Mouse (Mus musculus): ENCODE measurements around the gene Chic2. TPM values are rescaled to one million over a fixed set of nuclear protein-coding genes. Genes with fewer than 3 reads are reported as not detected.

Chic2 gene
- total RNA-seq, 2 experiments from 2014 or later = 21.6 to 22.5 TPM

- intact Hi-C loops (cut with DNase I) = no loop called here
- peak in 1 of 2 experiments; percentile 28 for DNase-seq (ENCODE audit: extremely low spot score in 1 of 2, low spot score in 2 of 2)
Observed at GRCm38 (mm10) chr5:74998716-74999512, 45.7 kb downstream of the Chic2 start.

DNA sequence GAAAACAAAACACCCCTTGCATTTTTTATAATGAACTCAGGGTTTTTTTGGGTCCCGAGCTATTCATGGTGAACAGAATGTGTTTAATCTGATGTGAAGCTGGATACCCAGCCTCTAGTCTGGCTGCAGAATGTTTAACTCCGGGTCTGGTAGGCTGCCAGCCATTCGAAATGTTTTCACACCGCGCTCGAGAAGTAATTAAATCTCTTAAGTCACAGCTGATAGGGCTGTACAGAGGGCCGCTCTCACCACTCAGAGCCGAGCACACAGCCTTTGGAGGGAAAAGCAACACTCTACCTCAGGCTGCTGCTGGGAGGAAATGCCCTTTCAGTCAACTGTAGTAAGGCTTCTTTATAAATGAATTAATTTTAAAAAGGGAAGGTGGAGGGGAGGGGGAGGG is 49.6 kb downstream of the Chic2 start:
- intact Hi-C loops (cut with DNase I) = no loop called here
- peak; percentile 62 to 70 for DNase-seq (ENCODE audit: extremely low spot score in 1 of 2, low spot score in 2 of 2)

- intact Hi-C loops (cut with DNase I) = no loop called here
- no peak for DNase-seq (ENCODE audit: extremely low spot score in 1 of 2, low spot score in 2 of 2)
Observed at GRCm38 (mm10) chr5:74984101-74984500, 60.5 kb downstream of the Chic2 start.

GRCm38 (mm10) chr5:74980574-74980973 is 64.0 kb downstream of the Chic2 start:
- intact Hi-C loops (cut with DNase I) = no loop called here

DNA sequence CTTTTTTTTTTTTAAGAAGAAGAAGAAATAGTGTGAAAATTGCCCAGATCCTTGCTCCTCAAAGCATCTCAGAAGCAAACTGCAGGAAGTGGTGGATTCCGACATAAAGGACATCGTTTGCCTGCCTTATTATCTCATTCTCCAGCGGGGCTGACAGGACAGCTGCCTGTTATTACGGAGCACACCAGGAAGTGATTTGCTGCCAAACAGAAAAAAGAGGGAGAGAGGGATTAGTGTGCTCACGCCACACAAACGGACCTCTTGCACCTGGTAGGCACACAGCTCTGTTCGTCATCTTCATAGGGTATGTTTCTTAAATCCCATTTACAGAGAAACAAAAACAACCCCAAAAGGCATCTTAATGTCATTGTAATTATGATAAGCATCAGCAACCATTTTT is 64.4 kb downstream of the Chic2 start:
- DNase-seq (ENCODE audit: extremely low spot score in 1 of 2, low spot score in 2 of 2) = no peak
- intact Hi-C loops (cut with DNase I) = no loop called here

More at GRCm38 (mm10) chr5:74980574-74980973, 64.0 kb downstream of the Chic2 start:
- no peak for DNase-seq (ENCODE audit: extremely low spot score in 1 of 2, low spot score in 2 of 2)

- intact Hi-C loops (cut with DNase I) = no loop called here
- DNase-seq (ENCODE audit: extremely low spot score in 1 of 2, low spot score in 2 of 2) = no peak
Observed at GRCm38 (mm10) chr5:74979586-74979985, 65.0 kb downstream of the Chic2 start.

- intact Hi-C loops (cut with DNase I) = no loop called here
- no peak for DNase-seq (ENCODE audit: extremely low spot score in 1 of 2, low spot score in 2 of 2)
Observed at GRCm38 (mm10) chr5:74975507-74975906, 69.1 kb downstream of the Chic2 start.

- intact Hi-C loops (cut with DNase I) = no loop called here
- DNase-seq (ENCODE audit: extremely low spot score in 1 of 2, low spot score in 2 of 2) = peak in 1 of 2 experiments; percentile 88
Observed at GRCm38 (mm10) chr5:74974726-74975411, 69.7 kb downstream of the Chic2 start.

GRCm38 (mm10) chr5:74974061-74974581 is 70.5 kb downstream of the Chic2 start:
- DNase-seq (ENCODE audit: extremely low spot score in 1 of 2, low spot score in 2 of 2) = no peak
- intact Hi-C loops (cut with DNase I) = no loop called here

DNA sequence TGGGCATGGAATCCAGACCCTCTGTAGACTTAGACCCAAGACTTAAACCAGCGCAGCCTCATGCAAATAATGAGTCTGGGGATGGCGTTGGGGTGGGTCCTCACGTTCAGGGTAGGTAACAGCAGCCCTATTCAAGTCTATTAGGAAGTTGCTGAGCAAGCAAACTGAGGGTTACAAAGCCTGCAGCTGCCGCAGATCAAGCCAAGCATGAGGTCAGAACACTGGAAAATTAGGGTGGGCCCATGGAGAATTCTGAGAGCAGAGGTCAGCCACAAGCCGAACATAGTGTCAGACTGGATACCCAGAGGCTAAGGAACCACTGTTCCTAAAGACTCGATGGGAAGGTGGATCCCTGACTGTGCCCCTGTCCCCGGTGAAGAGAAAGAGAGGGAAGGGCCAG is 73.2 kb downstream of the Chic2 start:
- no peak for DNase-seq (ENCODE audit: extremely low spot score in 1 of 2, low spot score in 2 of 2)
- intact Hi-C loops (cut with DNase I) = no loop called here

DNA sequence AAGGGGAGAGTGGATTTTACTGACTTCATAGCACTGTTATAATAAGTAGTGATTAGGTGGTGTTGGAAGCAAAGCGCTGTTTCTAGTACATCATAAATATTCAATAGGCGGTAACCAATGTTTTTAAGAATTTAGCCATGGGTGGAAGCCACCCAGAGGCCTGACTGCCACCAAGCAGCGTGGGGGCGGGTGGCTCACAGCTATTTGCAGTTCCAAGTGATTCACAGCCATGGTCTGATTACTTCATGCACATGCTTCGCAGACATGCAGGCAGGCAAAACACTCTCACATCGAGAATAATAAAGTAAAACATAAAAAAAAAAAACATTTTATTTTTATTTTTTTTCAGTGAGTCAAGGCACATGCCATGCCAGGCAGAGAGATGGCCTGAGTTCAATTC is 75.2 kb downstream of the Chic2 start:
- no peak for DNase-seq (ENCODE audit: extremely low spot score in 1 of 2, low spot score in 2 of 2)
- intact Hi-C loops (cut with DNase I) = no loop called here

- intact Hi-C loops (cut with DNase I) = no loop called here
Observed at GRCm38 (mm10) chr5:74967882-74968281, 76.7 kb downstream of the Chic2 start.

DNA sequence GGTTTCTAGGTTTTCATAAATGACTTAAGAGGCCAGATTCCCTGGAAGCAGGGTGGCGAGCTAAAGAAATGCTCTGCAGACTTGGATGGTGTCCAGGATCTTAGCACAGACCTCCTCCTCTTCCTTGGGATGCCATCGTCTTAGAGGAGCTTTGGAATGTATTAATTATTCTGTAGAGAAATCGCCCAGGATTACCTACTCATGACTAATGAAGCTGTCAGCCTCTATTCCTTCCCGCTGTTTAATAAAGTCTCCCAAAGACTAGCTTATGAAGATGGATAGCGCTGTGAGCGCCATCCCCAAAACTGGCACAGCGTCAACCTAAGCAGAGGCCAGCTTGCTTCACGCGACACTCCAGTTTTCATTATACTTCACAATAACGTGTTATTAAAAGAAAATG is 77.7 kb downstream of the Chic2 start:
- intact Hi-C loops (cut with DNase I) = no loop called here
- DNase-seq (ENCODE audit: extremely low spot score in 1 of 2, low spot score in 2 of 2) = no peak

More at GRCm38 (mm10) chr5:74967882-74968281, 76.7 kb downstream of the Chic2 start:
- no peak for DNase-seq (ENCODE audit: extremely low spot score in 1 of 2, low spot score in 2 of 2)

- intact Hi-C loops (cut with DNase I) = loop anchor here (5.0 kb wide), 1 partner anchor 185 kb away; no protein-coding TSS in a partner anchor
- DNase-seq (ENCODE audit: extremely low spot score in 1 of 2, low spot score in 2 of 2) = no peak
Observed at GRCm38 (mm10) chr5:74962771-74963170, 81.8 kb downstream of the Chic2 start.

GRCm38 (mm10) chr5:74960840-74961543 is 83.6 kb downstream of the Chic2 start:
- intact Hi-C loops (cut with DNase I) = loop anchor here (5.0 kb wide), 1 partner anchor 186 kb away; no protein-coding TSS in a partner anchor
- DNase-seq (ENCODE audit: extremely low spot score in 1 of 2, low spot score in 2 of 2) = peak; percentile 42 to 69

- DNase-seq (ENCODE audit: extremely low spot score in 1 of 2, low spot score in 2 of 2) = no peak
- intact Hi-C loops (cut with DNase I) = loop anchor here (5.0 kb wide), 1 partner anchor 187 kb away; no protein-coding TSS in a partner anchor
Observed at GRCm38 (mm10) chr5:74960306-74960705, 84.3 kb downstream of the Chic2 start.

DNA sequence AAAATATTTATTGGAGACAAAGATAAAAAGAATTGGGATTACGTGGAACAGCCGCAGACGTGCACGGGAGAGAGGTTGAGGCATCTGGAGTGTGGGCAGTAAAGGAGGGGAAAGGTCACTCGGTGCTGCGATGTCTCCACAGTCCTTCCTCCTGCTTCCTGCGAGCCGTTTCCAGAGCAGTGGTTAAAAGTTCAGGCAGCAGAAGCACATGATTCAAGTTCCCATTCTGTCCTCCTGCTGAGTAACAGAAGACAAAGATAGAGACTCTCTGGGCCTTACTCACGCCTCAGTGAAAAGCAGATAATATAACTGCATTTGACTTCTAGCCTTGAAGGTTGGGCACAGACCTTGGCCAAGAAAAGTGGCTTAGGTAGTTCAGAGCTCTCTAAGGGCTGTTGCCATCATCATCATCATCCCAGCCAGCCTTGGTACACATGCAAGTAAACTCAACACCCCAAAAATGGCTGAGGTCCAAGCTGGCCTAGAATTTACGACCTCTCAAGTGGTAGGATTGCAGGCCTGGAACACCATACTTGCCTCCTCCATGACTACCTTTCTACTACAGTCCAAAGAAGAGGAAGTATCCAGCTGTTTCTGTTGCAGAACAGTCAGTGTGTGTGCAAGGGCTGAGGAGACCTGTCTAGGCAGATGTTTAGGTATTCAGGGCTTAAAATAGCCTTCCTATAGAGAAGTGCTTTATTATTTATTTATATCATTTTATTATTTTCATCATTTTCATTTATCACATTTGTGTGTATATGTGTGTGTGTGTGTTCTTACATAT is 87.1 kb downstream of the Chic2 start:
- DNase-seq (ENCODE audit: extremely low spot score in 1 of 2, low spot score in 2 of 2) = no peak
- intact Hi-C loops (cut with DNase I) = no loop called here

DNA sequence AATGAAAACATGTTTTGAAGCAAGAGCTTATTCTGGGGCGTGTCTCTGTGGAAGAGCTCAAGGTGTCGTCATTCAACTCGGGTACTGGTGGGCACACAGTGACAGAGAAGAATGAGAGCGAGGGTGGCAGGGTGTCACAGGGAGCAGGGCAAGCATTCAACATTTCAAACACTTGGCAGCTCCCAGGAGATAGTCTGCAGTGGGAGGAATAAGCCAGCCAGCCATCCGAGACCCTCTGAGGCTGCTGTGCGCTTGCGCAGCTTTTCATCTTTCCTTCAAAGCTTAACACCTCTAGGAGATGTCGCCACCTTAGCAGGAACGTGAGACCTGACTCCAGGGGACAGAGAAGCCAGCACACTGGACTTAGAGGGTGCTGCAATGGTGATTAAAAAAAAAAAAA is 88.2 kb downstream of the Chic2 start:
- DNase-seq (ENCODE audit: extremely low spot score in 1 of 2, low spot score in 2 of 2) = no peak
- intact Hi-C loops (cut with DNase I) = no loop called here
